Mouse (Mus musculus) heart, embryonic 14.5 days (tissue): Measurements from ENCODE around the gene BC029722. TPM values are rescaled to one million over a fixed set of nuclear protein-coding genes. Genes with fewer than 3 reads are reported as not detected.

Experiments used
- ATAC-seq: fragments of 200-750 bp; cut with Nextera tagmentation; 2 replicates; pipeline ENCODE4 v1.8.0; 2017; ENCODE audit warnings: low read depth, moderate TSS enrichment; ENCODE audit not compliant: insufficient number of reproducible peaks, insufficient read depth, low FRiP score
- H3K27ac ChIP-seq, 2 experiments: fragments of 200-500 bp in 1 of 2; fragments of 300-500 bp in 1 of 2; sonication (generic) in 1 of 2; replicated peaks in 1 of 2; 2 replicates each; pipeline ENCODE4 v1.5.1; 2012 to 2014; ENCODE audit warnings: low read depth in 2 of 2, low read length in 2 of 2, control low read depth in 1 of 2, mild to moderate bottlenecking in 1 of 2, mixed read lengths in 1 of 2; ENCODE audit not compliant: control insufficient read depth in 1 of 2, insufficient read depth in 1 of 2
- H3K27me3 ChIP-seq: fragments of 300-500 bp; sonication (generic); 2 replicates; pipeline ENCODE4 v1.6.1; 2014; ENCODE audit warnings: mild to moderate bottlenecking, low read length, control low read depth; ENCODE audit not compliant: control insufficient read depth, insufficient read depth
- H3K36me3 ChIP-seq: fragments of 300-500 bp; sonication (generic); 2 replicates; pipeline ENCODE4 v1.6.1; 2014; ENCODE audit warnings: mild to moderate bottlenecking, control low read depth, low read length, mixed read lengths; ENCODE audit not compliant: control insufficient read depth, insufficient read depth
- H3K4me1 ChIP-seq, 2 experiments: fragments of 200-500 bp in 1 of 2; fragments of 300-500 bp in 1 of 2; sonication (generic) in 1 of 2; 2 replicates each; pipeline ENCODE4 v1.6.1; 2012 to 2014; ENCODE audit warnings: low read length in 2 of 2, control low read depth in 1 of 2, mixed read lengths in 1 of 2; ENCODE audit not compliant: control insufficient read depth in 2 of 2, insufficient read depth in 2 of 2
- H3K4me2 ChIP-seq: fragments of 300-500 bp; sonication (generic); 2 replicates; pipeline ENCODE4 v1.6.1; 2014; ENCODE audit warnings: mild to moderate bottlenecking, low read length
- H3K4me3 ChIP-seq, 2 experiments: fragments of 200-500 bp in 1 of 2; fragments of 300-500 bp in 1 of 2; sonication (generic) in 1 of 2; 2 replicates each; pipeline ENCODE4 v1.5.1; 2012 to 2014; ENCODE audit warnings: low read length in 2 of 2, mild to moderate bottlenecking in 2 of 2, control low read depth in 1 of 2, low read depth in 1 of 2, moderate library complexity in 1 of 2; ENCODE audit not compliant: control insufficient read depth in 1 of 2, insufficient read depth in 1 of 2
- H3K9ac ChIP-seq: fragments of 300-500 bp; sonication (generic); 2 replicates; pipeline ENCODE4 v1.6.1; 2014; ENCODE audit warnings: mild to moderate bottlenecking, low read length
- H3K9me3 ChIP-seq: fragments of 300-500 bp; sonication (generic); 2 replicates; pipeline ENCODE4 v1.6.1; 2016; ENCODE audit warnings: low read length, control low read depth; ENCODE audit not compliant: control insufficient read depth
- WGBS: fragments of 180-500 bp; shearing (Covaris S2); extraction: QIAGEN DNeasy Blood & Tissue Kit; methylation state at CpG from one replicate; pipeline ENCODE4 v1.1.7; 2014; 5-methylcytosine and 5-hydroxymethylcytosine counted together
- polyA plus RNA-seq: library from polyadenylated mRNA; unstranded; fragments of >200 nt; fragmentation: Nextera tagmentation; extraction: Ambion mirVana; gene quantifications from 2 replicates; pipeline ENCODE4 v1.2.1, GENCODE M21; 2014

The BC029722 gene
- polyA plus RNA-seq, 1 experiment from 2014 or later: 10.3 TPM

- under 1% methylated on average over 37 of the region's 37 CpGs for WGBS
- Histone ChIP-seq H3K4me3 (peak overlapping the region; percentile 69 to 70), H3K27ac (peak overlapping the region; percentile 54 to 76), H3K4me2 (peak overlapping the region; percentile 85), H3K9ac (peak overlapping the region; percentile 86), H3K27me3 (no peaks in the 10 kb centered on the region), H3K9me3 (no peaks in the 10 kb centered on the region), H3K36me3 (peaks cover 43% of the 10 kb centered on the region), H3K4me1 (peaks cover 4 to 5% of the 10 kb centered on the region in 2 experiments; a peak in 2 of 4 replicates)
- peak; percentile 89 for ATAC-seq
Observed at GRCm38 (mm10) chr2:155818596-155819391, 432 bp downstream of the BC029722 start.

GRCm38 (mm10) chr2:155817301-155818245 lies 1.7 kb downstream of the BC029722 start:
- WGBS: 77% methylated on average over 10 of the region's 10 CpGs
- H3K4me1 ChIP-seq: peaks cover 4 to 5% of the 10 kb centered on the region in 2 experiments; a peak in 2 of 4 replicates
- no peak overlapping the region for H3K27ac ChIP-seq
- no peak for ATAC-seq
- no peak overlapping the region for H3K4me3 ChIP-seq
- H3K9me3 ChIP-seq: no peaks in the 10 kb centered on the region
- H3K9ac ChIP-seq: no peak overlapping the region
- no peaks in the 10 kb centered on the region for H3K27me3 ChIP-seq
- peaks cover 31% of the 10 kb centered on the region for H3K36me3 ChIP-seq
- H3K4me2 ChIP-seq: no peak overlapping the region

- no peak overlapping the region for H3K4me2 ChIP-seq
- H3K27ac ChIP-seq: no peak overlapping the region
- ATAC-seq: no peak
- peaks cover 4 to 5% of the 10 kb centered on the region in 2 experiments; a peak in 2 of 4 replicates for H3K4me1 ChIP-seq
- peaks cover 17% of the 10 kb centered on the region for H3K36me3 ChIP-seq
- H3K9ac ChIP-seq: no peak overlapping the region
- H3K4me3 ChIP-seq: no peak overlapping the region
- H3K27me3 ChIP-seq: no peaks in the 10 kb centered on the region
- WGBS: 100% methylated on average over 1 of the region's 1 CpGs
- H3K9me3 ChIP-seq: 0 out of 2 replicates have a peak, but pooled peaks cover 2% of the 10 kb centered on the region
Observed at GRCm38 (mm10) chr2:155816179-155816578, 3.0 kb downstream of the BC029722 start.

- H3K9ac ChIP-seq: no peak overlapping the region
- H3K4me2 ChIP-seq: no peak overlapping the region
- H3K27me3 ChIP-seq: no peaks in the 10 kb centered on the region
- peaks cover 4 to 5% of the 10 kb centered on the region in 2 experiments; a peak in 2 of 4 replicates for H3K4me1 ChIP-seq
- 27% methylated on average over 5 of the region's 5 CpGs for WGBS
- H3K27ac ChIP-seq: no peak overlapping the region
- H3K4me3 ChIP-seq: no peak overlapping the region
- peaks cover 4% of the 10 kb centered on the region for H3K36me3 ChIP-seq
- H3K9me3 ChIP-seq: 0 out of 2 replicates have a peak, but pooled peaks cover 2% of the 10 kb centered on the region
- ATAC-seq: no peak
Observed at GRCm38 (mm10) chr2:155814829-155815228, 4.4 kb downstream of the BC029722 start.

GRCm38 (mm10) chr2:155812637-155813036 lies 6.6 kb downstream of the BC029722 start:
- Histone ChIP-seq H3K9ac (no peak overlapping the region), H3K36me3 (no peaks in the 10 kb centered on the region), H3K4me1 (no peaks in the 10 kb centered on the region), H3K27me3 (no peaks in the 10 kb centered on the region), H3K4me3 (no peak overlapping the region), H3K27ac (no peak overlapping the region), H3K4me2 (no peak overlapping the region), H3K9me3 (0 out of 2 replicates have a peak, but pooled peaks cover 2% of the 10 kb centered on the region)
- no peak for ATAC-seq
- WGBS: 70% methylated on average over 4 of the region's 4 CpGs

GRCm38 (mm10) chr2:155811821-155812396 lies 7.3 kb downstream of the BC029722 start:
- WGBS: 42% methylated on average over 16 of the region's 16 CpGs
- H3K36me3 ChIP-seq: no peaks in the 10 kb centered on the region
- H3K4me1 ChIP-seq: no peaks in the 10 kb centered on the region
- no peak overlapping the region for H3K9ac ChIP-seq
- 0 out of 2 replicates have a peak, but pooled peaks cover 2% of the 10 kb centered on the region for H3K9me3 ChIP-seq
- H3K4me3 ChIP-seq: no peak overlapping the region
- no peak for ATAC-seq
- no peak overlapping the region for H3K4me2 ChIP-seq
- no peaks in the 10 kb centered on the region for H3K27me3 ChIP-seq
- H3K27ac ChIP-seq: no peak overlapping the region

- no peak for ATAC-seq
- peaks cover 7 to 8% of the 10 kb centered on the region in 2 experiments; a peak in 3 of 4 replicates for H3K4me1 ChIP-seq
- WGBS: 50% methylated on average over 4 of the region's 4 CpGs
- H3K27me3 ChIP-seq: no peaks in the 10 kb centered on the region
- H3K4me2 ChIP-seq: no peak overlapping the region
- 0 out of 2 replicates have a peak, but pooled peaks cover 2% of the 10 kb centered on the region for H3K9me3 ChIP-seq
- no peaks in the 10 kb centered on the region for H3K36me3 ChIP-seq
- H3K9ac ChIP-seq: no peak overlapping the region
- no peak overlapping the region for H3K4me3 ChIP-seq
- no peak overlapping the region for H3K27ac ChIP-seq
Observed at GRCm38 (mm10) chr2:155809620-155810019, 9.6 kb downstream of the BC029722 start.
